Mouse (Mus musculus) mammary gland, adult 2 months (tissue): ENCODE data around the gene Kif20b. TPM values are rescaled to one million over a fixed set of nuclear protein-coding genes. Genes with fewer than 3 reads are reported as not detected.

Experiments used
- polyA plus RNA-seq: library from polyadenylated mRNA; depleted of rRNA; stranded (reverse); fragments of >200 nt; gene quantifications from 2 replicates; pipeline ENCODE4 v1.2.3, GENCODE M21; 2012; ENCODE audit warnings: low replicate concordance; rRNA removed

Kif20b gene
- 0.13 and 0.29 TPM in 2 replicates for polyA plus RNA-seq

DNA sequence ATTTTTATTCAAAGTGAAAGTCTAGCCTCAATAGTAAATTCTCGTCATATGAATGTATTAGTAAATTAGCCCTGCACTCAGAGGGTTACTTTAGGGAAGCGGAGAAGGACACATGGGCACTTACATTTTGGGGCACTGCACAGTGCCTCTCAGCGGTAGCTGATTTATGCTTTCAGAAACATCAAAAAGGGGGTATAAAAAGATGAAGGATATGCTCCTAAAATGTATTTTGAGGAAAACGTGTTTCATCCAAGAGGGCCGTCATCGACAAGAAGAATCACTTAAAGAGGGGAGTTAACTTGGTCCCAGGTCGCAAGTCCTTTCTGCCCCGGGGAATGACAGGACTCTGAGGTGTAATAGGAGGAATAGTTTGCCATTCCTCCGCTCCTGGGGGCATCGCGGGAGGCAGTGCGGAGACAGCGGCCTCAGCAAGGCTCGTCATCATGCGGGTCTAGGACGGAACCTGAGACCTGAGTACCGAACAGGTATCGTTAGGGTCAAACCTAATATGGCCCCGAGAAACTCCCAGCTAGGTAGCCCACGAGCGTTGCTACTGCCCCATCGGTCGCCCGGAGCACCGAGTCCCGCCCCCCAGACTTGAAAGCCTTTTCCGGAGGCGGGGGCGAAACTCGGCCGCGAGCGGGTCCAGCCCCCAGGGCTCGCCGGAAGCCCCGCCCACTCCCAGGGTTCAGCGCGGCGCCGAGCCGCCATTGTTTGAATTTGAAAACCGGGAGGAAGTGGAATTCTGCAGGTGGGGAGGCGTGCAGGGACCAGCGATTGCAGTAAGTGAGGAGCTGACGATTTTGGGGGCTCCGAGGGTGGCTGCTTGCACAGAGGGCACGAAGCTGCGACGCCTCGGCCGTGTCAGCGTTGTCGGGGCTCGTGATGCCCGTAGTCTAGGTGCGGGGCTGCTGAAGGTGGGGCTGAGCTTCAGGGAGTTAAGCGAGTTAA, at the start of gene Kif20b:
Gene Kif20b, plus strand, starts transcription at position 710 of the 951 bp plus-strand sequence.

GRCm38 (mm10) chr19:34878603-34879541, 43.3 kb upstream of the Kif20b start, which contains the start of gene Pank1:
TSS of gene Pank1 (minus strand) at chr19:34879455.

Other genes with a start within 250 kb of the Kif20b start
- gene Slc16a12, start 175.1 kb upstream of the Kif20b start, polyA plus RNA-seq = 1.6 and 3.1 TPM in 2 replicates
- gene Pank1, start 42.9 kb upstream of the Kif20b start, polyA plus RNA-seq = 0.87 and 2.3 TPM in 2 replicates